Mouse (Mus musculus): ENCODE data around the gene Map4k4. TPM values are rescaled to one million over a fixed set of nuclear protein-coding genes. Genes with fewer than 3 reads are reported as not detected.

Map4k4 gene
- polyA plus RNA-seq, 1 experiment from 2014 or later = 2.2 TPM

GRCm38 (mm10) chr1:40055963-40056362, 155.2 kb downstream of the Map4k4 start:
- H3K9me3 ChIP-seq (replicated peaks; ENCODE audit: control insufficient read depth, low read length) = no peaks in the 10 kb centered on the region
- ATAC-seq (ENCODE audit: low read depth) = no peak
- no peak overlapping the region for H3K27ac ChIP-seq (ENCODE audit: low read length)
- WGBS (ENCODE audit: insufficient replicate concordance) = 61% methylated on average over 5 of the region's 5 CpGs
- no peak overlapping the region for H3K4me3 ChIP-seq (ENCODE audit: low read depth, low read length)
- no peaks in the 10 kb centered on the region for H3K36me3 ChIP-seq (ENCODE audit: control insufficient read depth, insufficient read depth)
- no peak overlapping the region for H3K9ac ChIP-seq (ENCODE audit: low read depth, low read length)
- H3K4me2 ChIP-seq (ENCODE audit: low read depth, low read length) = no peak overlapping the region
- H3K4me1 ChIP-seq (ENCODE audit: control insufficient read depth, low read depth, low read length) = no peaks in the 10 kb centered on the region
- H3K27me3 ChIP-seq (ENCODE audit: control insufficient read depth, insufficient read depth, low read depth, low read length) = no peaks in the 10 kb centered on the region

GRCm38 (mm10) chr1:40057351-40057750, 156.6 kb downstream of the Map4k4 start:
- Histone ChIP-seq H3K36me3 (ENCODE audit: control insufficient read depth, insufficient read depth) (no peaks in the 10 kb centered on the region), H3K4me1 (ENCODE audit: control insufficient read depth, low read depth, low read length) (no peaks in the 10 kb centered on the region), H3K9ac (ENCODE audit: low read depth, low read length) (no peak overlapping the region), H3K4me3 (ENCODE audit: low read depth, low read length) (no peak overlapping the region), H3K4me2 (ENCODE audit: low read depth, low read length) (no peak overlapping the region), H3K27me3 (ENCODE audit: control insufficient read depth, insufficient read depth, low read depth, low read length) (no peaks in the 10 kb centered on the region), H3K9me3 (replicated peaks; ENCODE audit: control insufficient read depth, low read length) (no peaks in the 10 kb centered on the region), H3K27ac (ENCODE audit: low read length) (no peak overlapping the region)
- WGBS (ENCODE audit: insufficient replicate concordance) = 62% methylated on average over 5 of the region's 5 CpGs
- no peak for ATAC-seq (ENCODE audit: low read depth)

GRCm38 (mm10) chr1:40058013-40058412, 157.3 kb downstream of the Map4k4 start:
- no peak overlapping the region for H3K9ac ChIP-seq (ENCODE audit: low read depth, low read length)
- 62% methylated on average over 11 of the region's 11 CpGs for WGBS (ENCODE audit: insufficient replicate concordance)
- H3K4me1 ChIP-seq (ENCODE audit: control insufficient read depth, low read depth, low read length) = no peaks in the 10 kb centered on the region
- ATAC-seq (ENCODE audit: low read depth) = 0 out of 2 replicates have a peak, but pooled peaks have one; percentile 21
- H3K9me3 ChIP-seq (replicated peaks; ENCODE audit: control insufficient read depth, low read length) = no peaks in the 10 kb centered on the region
- no peak overlapping the region for H3K4me2 ChIP-seq (ENCODE audit: low read depth, low read length)
- H3K27me3 ChIP-seq (ENCODE audit: control insufficient read depth, insufficient read depth, low read depth, low read length) = no peaks in the 10 kb centered on the region
- H3K27ac ChIP-seq (ENCODE audit: low read length) = no peak overlapping the region
- no peak overlapping the region for H3K4me3 ChIP-seq (ENCODE audit: low read depth, low read length)
- H3K36me3 ChIP-seq (ENCODE audit: control insufficient read depth, insufficient read depth) = no peaks in the 10 kb centered on the region

- 46% methylated on average over 4 of the region's 4 CpGs for WGBS (ENCODE audit: insufficient replicate concordance)
- Histone ChIP-seq H3K36me3 (ENCODE audit: control insufficient read depth, insufficient read depth) (no peaks in the 10 kb centered on the region), H3K9me3 (replicated peaks; ENCODE audit: control insufficient read depth, low read length) (no peaks in the 10 kb centered on the region), H3K4me1 (ENCODE audit: control insufficient read depth, low read depth, low read length) (no peaks in the 10 kb centered on the region), H3K4me3 (ENCODE audit: low read depth, low read length) (no peak overlapping the region), H3K9ac (ENCODE audit: low read depth, low read length) (no peak overlapping the region), H3K27me3 (ENCODE audit: control insufficient read depth, insufficient read depth, low read depth, low read length) (no peaks in the 10 kb centered on the region), H3K4me2 (ENCODE audit: low read depth, low read length) (no peak overlapping the region), H3K27ac (ENCODE audit: low read length) (no peak overlapping the region)
- no peak for ATAC-seq (ENCODE audit: low read depth)
Measured at GRCm38 (mm10) chr1:40059122-40059774, 158.5 kb downstream of the Map4k4 start.

GRCm38 (mm10) chr1:40061359-40061758, 160.6 kb downstream of the Map4k4 start:
- 58% methylated on average over 9 of the region's 9 CpGs for WGBS (ENCODE audit: insufficient replicate concordance)
- no peak for ATAC-seq (ENCODE audit: low read depth)
- no peak overlapping the region for H3K4me2 ChIP-seq (ENCODE audit: low read depth, low read length)
- no peak overlapping the region for H3K27ac ChIP-seq (ENCODE audit: low read length)
- H3K4me1 ChIP-seq (ENCODE audit: control insufficient read depth, low read depth, low read length) = no peaks in the 10 kb centered on the region
- no peaks in the 10 kb centered on the region for H3K36me3 ChIP-seq (ENCODE audit: control insufficient read depth, insufficient read depth)
- H3K4me3 ChIP-seq (ENCODE audit: low read depth, low read length) = no peak overlapping the region
- no peaks in the 10 kb centered on the region for H3K9me3 ChIP-seq (replicated peaks; ENCODE audit: control insufficient read depth, low read length)
- no peak overlapping the region for H3K9ac ChIP-seq (ENCODE audit: low read depth, low read length)
- H3K27me3 ChIP-seq (ENCODE audit: control insufficient read depth, insufficient read depth, low read depth, low read length) = no peaks in the 10 kb centered on the region

GRCm38 (mm10) chr1:40063409-40063808, 162.7 kb downstream of the Map4k4 start:
- no peaks in the 10 kb centered on the region for H3K36me3 ChIP-seq (ENCODE audit: control insufficient read depth, insufficient read depth)
- no peak for ATAC-seq (ENCODE audit: low read depth)
- H3K27me3 ChIP-seq (ENCODE audit: control insufficient read depth, insufficient read depth, low read depth, low read length) = no peaks in the 10 kb centered on the region
- no peak overlapping the region for H3K9ac ChIP-seq (ENCODE audit: low read depth, low read length)
- H3K4me2 ChIP-seq (ENCODE audit: low read depth, low read length) = no peak overlapping the region
- 53% methylated on average over 4 of the region's 4 CpGs for WGBS (ENCODE audit: insufficient replicate concordance)
- H3K9me3 ChIP-seq (replicated peaks; ENCODE audit: control insufficient read depth, low read length) = no peaks in the 10 kb centered on the region
- no peak overlapping the region for H3K4me3 ChIP-seq (ENCODE audit: low read depth, low read length)
- H3K4me1 ChIP-seq (ENCODE audit: control insufficient read depth, low read depth, low read length) = no peaks in the 10 kb centered on the region
- H3K27ac ChIP-seq (ENCODE audit: low read length) = no peak overlapping the region

GRCm38 (mm10) chr1:40064508-40064907, 163.8 kb downstream of the Map4k4 start:
- no peak for ATAC-seq (ENCODE audit: low read depth)
- no peak overlapping the region for H3K4me3 ChIP-seq (ENCODE audit: low read depth, low read length)

GRCm38 (mm10) chr1:40072558-40072957, 171.8 kb downstream of the Map4k4 start:
- no peak for ATAC-seq (ENCODE audit: low read depth)
- Histone ChIP-seq H3K36me3 (ENCODE audit: control insufficient read depth, insufficient read depth) (no peaks in the 10 kb centered on the region), H3K27ac (ENCODE audit: low read length) (no peak overlapping the region), H3K9ac (ENCODE audit: low read depth, low read length) (no peak overlapping the region), H3K27me3 (ENCODE audit: control insufficient read depth, insufficient read depth, low read depth, low read length) (no peaks in the 10 kb centered on the region), H3K4me1 (ENCODE audit: control insufficient read depth, low read depth, low read length) (no peaks in the 10 kb centered on the region), H3K4me3 (ENCODE audit: low read depth, low read length) (no peak overlapping the region), H3K9me3 (replicated peaks; ENCODE audit: control insufficient read depth, low read length) (no peaks in the 10 kb centered on the region), H3K4me2 (ENCODE audit: low read depth, low read length) (no peak overlapping the region)
- 76% methylated on average over 4 of the region's 4 CpGs for WGBS (ENCODE audit: insufficient replicate concordance)

More at GRCm38 (mm10) chr1:40064508-40064907, 163.8 kb downstream of the Map4k4 start:
- 48% methylated on average over 8 of the region's 8 CpGs for WGBS (ENCODE audit: insufficient replicate concordance)
- Histone ChIP-seq H3K4me1 (ENCODE audit: control insufficient read depth, low read depth, low read length) (no peaks in the 10 kb centered on the region), H3K4me2 (ENCODE audit: low read depth, low read length) (no peak overlapping the region), H3K9me3 (replicated peaks; ENCODE audit: control insufficient read depth, low read length) (no peaks in the 10 kb centered on the region), H3K27me3 (ENCODE audit: control insufficient read depth, insufficient read depth, low read depth, low read length) (no peaks in the 10 kb centered on the region), H3K27ac (ENCODE audit: low read length) (no peak overlapping the region), H3K9ac (ENCODE audit: low read depth, low read length) (no peak overlapping the region), H3K36me3 (ENCODE audit: control insufficient read depth, insufficient read depth) (no peaks in the 10 kb centered on the region)

- H3K36me3 ChIP-seq (ENCODE audit: control insufficient read depth, insufficient read depth) = no peaks in the 10 kb centered on the region
- H3K4me1 ChIP-seq (ENCODE audit: control insufficient read depth, low read depth, low read length) = no peaks in the 10 kb centered on the region
- H3K9me3 ChIP-seq (replicated peaks; ENCODE audit: control insufficient read depth, low read length) = no peaks in the 10 kb centered on the region
- H3K4me2 ChIP-seq (ENCODE audit: low read depth, low read length) = no peak within 1 kb of the TSS
- H3K27me3 ChIP-seq (ENCODE audit: control insufficient read depth, insufficient read depth, low read depth, low read length) = no peaks in the 10 kb centered on the region
- ATAC-seq (ENCODE audit: low read depth) = no peak
- no peak within 1 kb of the TSS for H3K9ac ChIP-seq (ENCODE audit: low read depth, low read length)
- no peak within 1 kb of the TSS for H3K27ac ChIP-seq (ENCODE audit: low read length)
- WGBS (ENCODE audit: insufficient replicate concordance) = 65% methylated on average over 5 of the region's 5 CpGs
- no peak within 1 kb of the TSS for H3K4me3 ChIP-seq (ENCODE audit: low read depth, low read length)
Measured at GRCm38 (mm10) chr1:40073779-40074178, 173.1 kb downstream of the Map4k4 start, which contains the start of gene Il1r2. TSS of gene Il1r2 (plus strand) at chr1:40074079.
